Mouse (Mus musculus): ENCODE data around the gene Kremen2. TPM values are rescaled to one million over a fixed set of nuclear protein-coding genes. Genes with fewer than 3 reads are reported as not detected.

Kremen2 gene
- polyA plus RNA-seq, 1 experiment from 2014 or later = not detected

GRCm38 (mm10) chr17:23730441-23730840 is 15.2 kb downstream of the Kremen2 start:
- 69% methylated on average over 1 of the region's 1 CpGs for WGBS (ENCODE audit: insufficient replicate concordance)
- Histone ChIP-seq H3K4me2 (no peak overlapping the region), H3K9ac (no peak overlapping the region), H3K36me3 (replicated peaks) (peaks cover 33% of the 10 kb centered on the region), H3K4me3 (replicated peaks) (no peak overlapping the region), H3K27me3 (no peaks in the 10 kb centered on the region), H3K4me1 (replicated peaks) (peaks cover 26% of the 10 kb centered on the region), H3K9me3 (replicated peaks) (no peaks in the 10 kb centered on the region), H3K27ac (replicated peaks) (no peak overlapping the region)
- no peak for ATAC-seq (ENCODE audit: insufficient read depth)

- Histone ChIP-seq H3K27me3 (peaks cover 5% of the 10 kb centered on the region; the same call in 1 of the 2 replicates), H3K4me2 (peak overlapping the region; percentile 76), H3K9ac (peak overlapping the region; percentile 81), H3K4me3 (replicated peaks) (peak overlapping the region; percentile 79), H3K9me3 (replicated peaks) (no peaks in the 10 kb centered on the region), H3K4me1 (replicated peaks) (peaks cover 30% of the 10 kb centered on the region), H3K36me3 (replicated peaks) (no peaks in the 10 kb centered on the region), H3K27ac (replicated peaks) (peak overlapping the region; percentile 90)
- under 1% methylated on average over 20 of the region's 20 CpGs for WGBS (ENCODE audit: insufficient replicate concordance)
- peak; percentile 87 for ATAC-seq (ENCODE audit: insufficient read depth)
Measured at GRCm38 (mm10) chr17:23726758-23727142, 18.9 kb downstream of the Kremen2 start.

GRCm38 (mm10) chr17:23725999-23726757 is 19.5 kb downstream of the Kremen2 start, which contains the start of gene Pkmyt1:
Gene Pkmyt1, plus strand, starts transcription at chr17:23726336.
- H3K9me3 ChIP-seq (replicated peaks) = no peaks in the 10 kb centered on the region

GRCm38 (mm10) chr17:23725477-23725876 is 20.2 kb downstream of the Kremen2 start:
- peaks cover 30% of the 10 kb centered on the region for H3K4me1 ChIP-seq (replicated peaks)
- H3K36me3 ChIP-seq (replicated peaks) = no peaks in the 10 kb centered on the region
- 40% methylated on average over 4 of the region's 4 CpGs for WGBS (ENCODE audit: insufficient replicate concordance)
- H3K27ac ChIP-seq (replicated peaks) = peak overlapping the region; percentile 80
- peak overlapping the region; percentile 63 for H3K9ac ChIP-seq
- peaks cover 9% of the 10 kb centered on the region; the same call in 1 of the 2 replicates for H3K27me3 ChIP-seq
- peak overlapping the region; percentile 79 for H3K4me3 ChIP-seq (replicated peaks)
- peak overlapping the region; percentile 76 for H3K4me2 ChIP-seq
- H3K9me3 ChIP-seq (replicated peaks) = no peaks in the 10 kb centered on the region
- ATAC-seq (ENCODE audit: insufficient read depth) = no peak

More at GRCm38 (mm10) chr17:23725999-23726757, 19.5 kb downstream of the Kremen2 start, which contains the start of gene Pkmyt1:
- Histone ChIP-seq H3K36me3 (replicated peaks) (no peaks in the 10 kb centered on the region), H3K27me3 (peaks cover 5% of the 10 kb centered on the region; the same call in 1 of the 2 replicates), H3K4me1 (replicated peaks) (peaks cover 30% of the 10 kb centered on the region), H3K27ac (replicated peaks) (peak within 1 kb of the TSS; percentile 90), H3K4me3 (replicated peaks) (peak within 1 kb of the TSS; percentile 79), H3K9ac (peak within 1 kb of the TSS; percentile 81), H3K4me2 (peak within 1 kb of the TSS; percentile 76)
- ATAC-seq (ENCODE audit: insufficient read depth) = peak; percentile 88
- WGBS (ENCODE audit: insufficient replicate concordance) = 2% methylated on average over 72 of the region's 73 CpGs

GRCm38 (mm10) chr17:23722376-23723125 is 23.1 kb downstream of the Kremen2 start, which contains the start of gene 1520401A03Rik:
Gene 1520401A03Rik, minus strand, starts transcription at chr17:23722783.
- Histone ChIP-seq H3K4me1 (replicated peaks) (peaks cover 19% of the 10 kb centered on the region), H3K36me3 (replicated peaks) (no peaks in the 10 kb centered on the region), H3K4me3 (replicated peaks) (no peak within 1 kb of the TSS), H3K27ac (replicated peaks) (no peak within 1 kb of the TSS), H3K9me3 (replicated peaks) (no peaks in the 10 kb centered on the region), H3K9ac (no peak within 1 kb of the TSS), H3K4me2 (no peak within 1 kb of the TSS), H3K27me3 (peaks cover 19% of the 10 kb centered on the region)
- 80% methylated on average over 7 of the region's 7 CpGs for WGBS (ENCODE audit: insufficient replicate concordance)
- ATAC-seq (ENCODE audit: insufficient read depth) = no peak

- no peak for ATAC-seq (ENCODE audit: insufficient read depth)
- Histone ChIP-seq H3K9me3 (replicated peaks) (no peaks in the 10 kb centered on the region), H3K4me1 (replicated peaks) (peaks cover 12% of the 10 kb centered on the region), H3K36me3 (replicated peaks) (no peaks in the 10 kb centered on the region), H3K27me3 (peaks cover 19% of the 10 kb centered on the region), H3K4me2 (no peak overlapping the region), H3K9ac (no peak overlapping the region), H3K27ac (replicated peaks) (no peak overlapping the region), H3K4me3 (replicated peaks) (no peak overlapping the region)
- 64% methylated on average over 2 of the region's 2 CpGs for WGBS (ENCODE audit: insufficient replicate concordance)
Measured at GRCm38 (mm10) chr17:23721886-23722285, 23.7 kb downstream of the Kremen2 start.

- no peak overlapping the region for H3K27ac ChIP-seq (replicated peaks)
- ATAC-seq (ENCODE audit: insufficient read depth) = no peak
Measured at GRCm38 (mm10) chr17:23719455-23719854, 26.2 kb downstream of the Kremen2 start.

GRCm38 (mm10) chr17:23717003-23717402 is 28.6 kb downstream of the Kremen2 start:
- no peak for ATAC-seq (ENCODE audit: insufficient read depth)
- H3K27ac ChIP-seq (replicated peaks) = no peak overlapping the region
- 29% methylated on average over 2 of the region's 2 CpGs for WGBS (ENCODE audit: insufficient replicate concordance)
- H3K9ac ChIP-seq = no peak overlapping the region
- H3K4me1 ChIP-seq (replicated peaks) = no peaks in the 10 kb centered on the region
- no peaks in the 10 kb centered on the region for H3K9me3 ChIP-seq (replicated peaks)
- no peak overlapping the region for H3K4me3 ChIP-seq (replicated peaks)
- peaks cover 21% of the 10 kb centered on the region for H3K27me3 ChIP-seq
- H3K4me2 ChIP-seq = no peak overlapping the region
- H3K36me3 ChIP-seq (replicated peaks) = no peaks in the 10 kb centered on the region

More at GRCm38 (mm10) chr17:23719455-23719854, 26.2 kb downstream of the Kremen2 start:
- H3K4me3 ChIP-seq (replicated peaks) = no peak overlapping the region
- H3K27me3 ChIP-seq = peaks cover 20% of the 10 kb centered on the region
- H3K4me2 ChIP-seq = no peak overlapping the region
- no peak overlapping the region for H3K9ac ChIP-seq
- H3K36me3 ChIP-seq (replicated peaks) = no peaks in the 10 kb centered on the region
- 23% methylated on average over 1 of the region's 1 CpGs for WGBS (ENCODE audit: insufficient replicate concordance)
- H3K4me1 ChIP-seq (replicated peaks) = no peaks in the 10 kb centered on the region
- no peaks in the 10 kb centered on the region for H3K9me3 ChIP-seq (replicated peaks)

- Histone ChIP-seq H3K4me2 (no peak overlapping the region), H3K27me3 (peaks cover 56% of the 10 kb centered on the region), H3K27ac (replicated peaks) (no peak overlapping the region), H3K4me1 (replicated peaks) (no peaks in the 10 kb centered on the region), H3K9me3 (replicated peaks) (no peaks in the 10 kb centered on the region), H3K4me3 (replicated peaks) (no peak overlapping the region), H3K9ac (no peak overlapping the region), H3K36me3 (replicated peaks) (no peaks in the 10 kb centered on the region)
- no peak for ATAC-seq (ENCODE audit: insufficient read depth)
- 0% methylated on average over 3 of the region's 3 CpGs for WGBS (ENCODE audit: insufficient replicate concordance)
Measured at GRCm38 (mm10) chr17:23706212-23706611, 39.4 kb downstream of the Kremen2 start.

GRCm38 (mm10) chr17:23705525-23706104 is 40.0 kb downstream of the Kremen2 start:
- no peaks in the 10 kb centered on the region for H3K36me3 ChIP-seq (replicated peaks)
- no peak overlapping the region for H3K4me3 ChIP-seq (replicated peaks)
- no peak overlapping the region for H3K4me2 ChIP-seq
- H3K9me3 ChIP-seq (replicated peaks) = no peaks in the 10 kb centered on the region
- peaks cover 61% of the 10 kb centered on the region for H3K27me3 ChIP-seq
- H3K9ac ChIP-seq = no peak overlapping the region
- WGBS (ENCODE audit: insufficient replicate concordance) = 68% methylated on average over 7 of the region's 7 CpGs
- H3K27ac ChIP-seq (replicated peaks) = no peak overlapping the region
- H3K4me1 ChIP-seq (replicated peaks) = no peaks in the 10 kb centered on the region
- ATAC-seq (ENCODE audit: insufficient read depth) = no peak

- 53% methylated on average over 7 of the region's 7 CpGs for WGBS (ENCODE audit: insufficient replicate concordance)
Measured at GRCm38 (mm10) chr17:23704741-23705140, 40.9 kb downstream of the Kremen2 start.

More at GRCm38 (mm10) chr17:23704741-23705140, 40.9 kb downstream of the Kremen2 start:
- Histone ChIP-seq H3K27ac (replicated peaks) (no peak overlapping the region), H3K9me3 (replicated peaks) (no peaks in the 10 kb centered on the region), H3K4me2 (no peak overlapping the region), H3K9ac (no peak overlapping the region), H3K4me1 (replicated peaks) (peaks cover under 1% of the 10 kb centered on the region; the same call in 1 of the 2 replicates), H3K27me3 (peaks cover 61% of the 10 kb centered on the region), H3K36me3 (replicated peaks) (no peaks in the 10 kb centered on the region), H3K4me3 (replicated peaks) (no peak overlapping the region)
- ATAC-seq (ENCODE audit: insufficient read depth) = no peak
